Mouse (Mus musculus) testis, postnatal 14 days (tissue): ENCODE results near the gene Uxt.

Source experiments
- DNase-seq: peaks from one replicate; pipeline ENCODE4 v3.0.0; 2021; ENCODE audit warnings: low spot score

The Uxt gene

DNA sequence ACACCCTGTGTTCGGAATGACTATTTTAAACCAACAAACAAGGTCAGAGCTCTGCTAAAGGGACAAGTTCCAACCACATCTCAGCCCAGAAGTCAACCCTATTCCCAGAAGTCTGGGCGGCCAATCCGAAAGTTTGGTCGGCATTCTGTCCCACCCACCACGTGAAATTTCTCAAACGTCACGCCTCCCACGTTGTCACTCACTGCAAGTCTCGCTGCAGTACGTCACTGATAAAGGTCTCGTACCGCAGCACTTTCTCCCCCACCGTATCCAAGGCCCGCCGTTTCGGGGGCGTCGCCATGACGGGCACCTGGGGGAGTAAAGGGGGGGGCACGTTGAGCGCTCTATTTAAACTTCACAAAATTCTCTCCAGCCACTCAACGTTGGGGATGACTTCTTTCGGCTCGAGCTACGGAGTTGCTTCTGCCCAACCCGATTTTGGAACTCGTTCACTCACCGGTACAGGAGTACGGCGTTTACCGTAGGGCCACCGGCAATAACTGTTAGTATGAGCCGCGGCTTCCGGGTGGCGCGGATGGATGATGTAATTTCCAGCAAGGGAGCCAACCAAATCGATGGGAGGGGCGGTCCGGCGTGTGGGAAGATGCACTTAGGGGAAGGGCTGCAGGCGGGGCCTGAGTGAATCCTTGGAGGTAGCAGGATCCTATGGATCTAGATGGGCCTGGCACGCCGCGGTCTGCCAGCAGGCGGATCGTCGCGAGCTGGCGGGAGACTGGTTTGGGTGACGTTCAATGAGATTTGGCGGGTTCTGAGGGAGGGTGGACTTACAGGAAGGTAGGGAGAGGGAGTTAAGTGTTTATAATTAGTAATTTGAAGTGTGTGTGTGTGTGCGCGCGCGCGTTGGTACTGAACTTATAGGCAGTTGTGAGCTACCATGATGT, at the start of gene Uxt:
Uxt (minus strand) TSS at position 541 of the 902 bp plus-strand sequence.
- peak; percentile 90 for DNase-seq

DNA sequence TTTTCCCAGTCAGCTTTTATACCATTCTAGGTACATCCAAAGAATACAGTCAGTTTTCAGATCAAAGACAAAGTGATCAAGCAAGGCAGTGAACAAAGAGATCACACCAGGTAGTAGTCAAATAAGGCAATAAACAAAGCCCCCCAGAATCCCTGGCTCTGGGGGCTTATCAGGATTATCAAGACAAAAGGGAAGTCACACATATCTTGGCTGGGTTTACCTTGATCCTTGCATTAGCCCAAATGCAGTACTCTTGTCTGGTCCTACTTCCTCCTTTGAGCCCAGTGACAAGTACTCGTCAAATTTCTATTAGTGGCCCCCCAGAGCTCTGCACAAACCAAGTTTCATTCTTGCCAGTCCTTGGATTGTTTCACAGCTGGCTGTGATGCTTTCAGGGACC, 19.1 kb upstream of the Uxt start:
- no peak for DNase-seq

- DNase-seq, result peak; percentile 85
Measured at GRCm38 (mm10) chrX:20950191-20950880, 11.5 kb downstream of the Uxt start, which contains the start of gene Elk1. Elk1 (minus strand) TSS chrX:20950608.

- DNase-seq, result no peak
Measured at GRCm38 (mm10) chrX:20946055-20946454, 15.8 kb downstream of the Uxt start.

- no peak for DNase-seq
Measured at GRCm38 (mm10) chrX:20931963-20932362, 29.9 kb downstream of the Uxt start.

GRCm38 (mm10) chrX:20931364-20931763, 30.5 kb downstream of the Uxt start, which contains the start of gene Cfp:
Cfp (minus strand) TSS chrX:20931555.
- DNase-seq, result no peak

GRCm38 (mm10) chrX:20929859-20930258, 32.0 kb downstream of the Uxt start:
- no peak for DNase-seq

- no peak for DNase-seq
Measured at GRCm38 (mm10) chrX:20924976-20925375, 36.8 kb downstream of the Uxt start.

- DNase-seq, result no peak
Measured at GRCm38 (mm10) chrX:20923506-20923905, 38.3 kb downstream of the Uxt start.

- no peak for DNase-seq
Measured at GRCm38 (mm10) chrX:20921366-20921765, 40.5 kb downstream of the Uxt start.

DNA sequence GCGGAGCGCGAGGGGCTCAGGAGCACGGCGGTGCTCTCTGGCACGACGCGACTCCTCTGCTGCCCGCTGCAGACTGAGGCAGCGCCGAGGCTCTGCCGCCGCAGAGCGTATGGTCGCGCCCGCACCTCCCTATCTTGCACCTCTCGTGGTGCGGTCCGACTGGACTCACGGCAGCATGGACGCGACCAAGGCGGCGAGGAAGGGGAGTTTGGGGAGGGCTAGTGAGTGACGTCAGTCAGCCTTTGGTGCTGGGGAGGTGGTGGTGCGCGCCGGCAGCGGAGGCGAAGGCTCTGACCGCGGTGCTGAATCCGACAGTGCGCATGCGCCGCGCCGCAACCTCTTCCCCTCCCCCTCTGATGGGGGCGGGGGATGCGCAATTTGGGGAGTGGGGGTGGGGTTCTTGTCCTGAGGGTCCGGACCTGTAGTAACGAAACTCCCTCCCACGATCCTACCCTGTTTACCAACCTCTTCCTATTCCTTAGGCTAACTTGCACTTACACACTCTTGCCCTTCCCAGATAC, 40.9 kb downstream of the Uxt start, which contains the start of gene Syn1:
Syn1 (minus strand) TSS at position 161 of the 521 bp plus-strand sequence.
- DNase-seq, result peak; percentile 78

DNA sequence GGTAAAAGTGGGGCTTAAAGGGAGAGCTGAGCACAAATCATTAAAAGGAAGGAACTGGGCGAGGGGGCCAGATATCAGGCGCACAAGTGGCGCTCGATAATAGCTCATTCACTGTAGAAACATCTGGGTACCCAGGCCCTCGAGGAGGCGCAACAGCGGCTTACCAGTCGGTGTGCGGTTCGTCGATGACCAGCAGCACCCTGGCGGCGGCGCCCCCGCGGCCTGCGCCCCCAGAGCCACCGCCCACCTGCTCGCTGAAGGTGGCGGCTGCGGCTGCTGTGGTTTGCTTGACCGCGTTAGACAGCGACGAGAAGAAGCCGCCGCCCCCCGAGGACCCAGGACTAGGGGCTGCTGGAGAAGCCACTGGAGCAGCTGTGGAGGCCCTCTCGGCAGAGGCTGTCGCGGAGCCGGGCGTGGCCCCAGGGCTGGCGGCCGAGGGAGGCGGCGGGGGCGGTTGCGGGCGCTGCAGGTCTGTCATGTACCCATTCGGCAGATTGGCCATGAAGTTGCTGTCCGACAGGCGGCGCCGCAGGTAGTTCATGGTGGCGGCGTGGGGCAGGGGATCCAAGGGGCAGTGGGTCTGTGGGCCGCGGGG, 41.5 kb downstream of the Uxt start:
- DNase-seq, result no peak

DNA sequence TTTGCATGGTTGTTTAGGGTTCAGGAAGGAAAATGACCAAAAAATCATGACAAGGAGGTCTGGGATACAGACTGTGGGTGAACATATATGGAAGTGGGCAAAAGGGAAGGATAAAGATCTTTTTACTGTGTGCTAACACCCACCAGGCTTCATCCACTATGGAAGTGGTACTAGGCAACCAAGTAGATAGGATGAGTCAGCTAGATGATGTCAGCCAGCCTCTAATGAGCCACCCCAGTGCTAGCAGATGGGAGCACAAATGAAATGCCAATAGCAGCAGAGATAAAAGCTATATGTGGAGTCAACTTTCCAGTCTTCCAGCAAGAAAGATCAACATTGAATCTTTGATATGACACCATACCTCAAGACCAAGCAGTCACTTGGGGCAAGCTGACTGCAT, 46.7 kb downstream of the Uxt start:
- no peak for DNase-seq

- DNase-seq, result no peak
Measured at GRCm38 (mm10) chrX:20913726-20914125, 48.1 kb downstream of the Uxt start.

- DNase-seq, result no peak
Measured at GRCm38 (mm10) chrX:20910074-20910473, 51.7 kb downstream of the Uxt start.
